Mouse (Mus musculus): ENCODE results near the gene Ager.

GRCm38 (mm10) chr17:34591994-34592375, 5.7 kb upstream of the Ager start:
- no peak for TF ChIP-seq GATA1 (IDR thresholded peaks at IDR 0.05; ENCODE audit: low read length)
- no peak for TF ChIP-seq TAL1 (IDR thresholded peaks at IDR 0.05; ENCODE audit: low read length)
